Mouse (Mus musculus) liver, postnatal 0 days (tissue): ENCODE results near the gene Spag16. TPM values are rescaled to one million over a fixed set of nuclear protein-coding genes. Genes with fewer than 3 reads are reported as not detected.

Experiments used
- ATAC-seq: fragments of 200-750 bp; cut with Nextera tagmentation; 2 replicates; pipeline ENCODE4 v1.8.0; 2017; ENCODE audit warnings: mild to moderate bottlenecking, moderate library complexity
- DNase-seq: peaks from one replicate; pipeline ENCODE4 v3.0.0-alpha.2; 2016
- H3K27ac ChIP-seq: fragments of 300-500 bp; sonication (generic); 2 replicates; pipeline ENCODE4 v1.5.1; 2014; ENCODE audit warnings: antibody characterized with exemption, moderate library complexity, mild to moderate bottlenecking, low read depth
- H3K27me3 ChIP-seq: fragments of 300-500 bp; sonication (generic); 2 replicates; pipeline ENCODE4 v1.6.1; 2014; ENCODE audit warnings: low read length, control low read depth, mixed read lengths; ENCODE audit not compliant: insufficient read depth
- H3K36me3 ChIP-seq: fragments of 300-500 bp; sonication (generic); replicated peaks from 2 replicates; pipeline ENCODE4 v1.6.1; 2014; ENCODE audit warnings: mild to moderate bottlenecking, control low read depth, low read length, moderate library complexity, mixed read lengths; ENCODE audit not compliant: insufficient read depth
- H3K4me1 ChIP-seq: fragments of 300-500 bp; sonication (generic); 2 replicates; pipeline ENCODE4 v1.6.1; 2014; ENCODE audit warnings: antibody characterized with exemption, mild to moderate bottlenecking, control low read depth; ENCODE audit not compliant: insufficient read depth
- H3K4me2 ChIP-seq: fragments of 300-500 bp; sonication (generic); 2 replicates; pipeline ENCODE4 v1.6.1; 2014; ENCODE audit warnings: low read depth, mild to moderate bottlenecking, low read length, moderate library complexity, mixed read lengths
- H3K4me3 ChIP-seq: fragments of 300-500 bp; sonication (generic); 2 replicates; pipeline ENCODE4 v1.5.1; 2014; ENCODE audit warnings: low read depth, low read length
- H3K9ac ChIP-seq: fragments of 300-500 bp; sonication (generic); replicated peaks from 2 replicates; pipeline ENCODE4 v1.6.1; 2014; ENCODE audit warnings: mild to moderate bottlenecking, moderate library complexity
- H3K9me3 ChIP-seq: fragments of 300-500 bp; sonication (generic); 2 replicates; pipeline ENCODE4 v1.6.1; 2016; ENCODE audit warnings: mild to moderate bottlenecking, control low read depth, low read length, mixed read lengths
- CTCF ChIP-seq: sonication (generic); IDR thresholded peaks from 2 replicates; pipeline ENCODE4 v1.5.1; 2016; ENCODE audit warnings: antibody characterized with exemption, low read depth
- EP300 ChIP-seq: IDR thresholded peaks from 2 replicates; pipeline ENCODE4 v1.6.1; 2016; ENCODE audit warnings: antibody characterized with exemption, low read depth, mild to moderate bottlenecking
- WGBS: fragments of 180-500 bp; shearing (Covaris S2); extraction: QIAGEN DNeasy Blood & Tissue Kit; methylation state at CpG from one replicate; pipeline ENCODE4 v1.1.7; 2014; ENCODE audit not compliant: insufficient replicate concordance; 5-methylcytosine and 5-hydroxymethylcytosine counted together
- polyA plus RNA-seq: library from polyadenylated mRNA; unstranded; fragments of >200 nt; fragmentation: Nextera tagmentation; extraction: Ambion mirVana; gene quantifications from 2 replicates; pipeline ENCODE4 v1.2.1, GENCODE M21; 2015

The Spag16 gene
- polyA plus RNA-seq, 1 experiment from 2014 or later = not detected

GRCm38 (mm10) chr1:70700270-70700669 is 873.5 kb downstream of the Spag16 start:
- no peak for DNase-seq
- WGBS = 72% methylated on average over 5 of the region's 5 CpGs
- TF ChIP-seq CTCF (no peak), EP300 (no peak)
- Histone ChIP-seq H3K27me3 (no peaks in the 10 kb centered on the region), H3K4me2 (no peak overlapping the region), H3K4me3 (no peak overlapping the region), H3K36me3 (no peaks in the 10 kb centered on the region), H3K4me1 (no peaks in the 10 kb centered on the region), H3K27ac (no peak overlapping the region), H3K9ac (no peak overlapping the region), H3K9me3 (no peaks in the 10 kb centered on the region)
- no peak for ATAC-seq

GRCm38 (mm10) chr1:70703934-70704333 is 877.2 kb downstream of the Spag16 start:
- H3K36me3 ChIP-seq = no peaks in the 10 kb centered on the region
- H3K9ac ChIP-seq = no peak overlapping the region
- no peaks in the 10 kb centered on the region for H3K27me3 ChIP-seq
- H3K4me3 ChIP-seq = no peak overlapping the region
- H3K4me1 ChIP-seq = no peaks in the 10 kb centered on the region
- no peak overlapping the region for H3K4me2 ChIP-seq
- no peak for ATAC-seq
- no peaks in the 10 kb centered on the region for H3K9me3 ChIP-seq
- 64% methylated on average over 3 of the region's 3 CpGs for WGBS
- no peak for TF ChIP-seq EP300
- no peak for TF ChIP-seq CTCF
- no peak for DNase-seq
- no peak overlapping the region for H3K27ac ChIP-seq

GRCm38 (mm10) chr1:70705821-70706220 is 879.1 kb downstream of the Spag16 start:
- WGBS = 62% methylated on average over 3 of the region's 3 CpGs
- H3K4me1 ChIP-seq = no peaks in the 10 kb centered on the region

DNA sequence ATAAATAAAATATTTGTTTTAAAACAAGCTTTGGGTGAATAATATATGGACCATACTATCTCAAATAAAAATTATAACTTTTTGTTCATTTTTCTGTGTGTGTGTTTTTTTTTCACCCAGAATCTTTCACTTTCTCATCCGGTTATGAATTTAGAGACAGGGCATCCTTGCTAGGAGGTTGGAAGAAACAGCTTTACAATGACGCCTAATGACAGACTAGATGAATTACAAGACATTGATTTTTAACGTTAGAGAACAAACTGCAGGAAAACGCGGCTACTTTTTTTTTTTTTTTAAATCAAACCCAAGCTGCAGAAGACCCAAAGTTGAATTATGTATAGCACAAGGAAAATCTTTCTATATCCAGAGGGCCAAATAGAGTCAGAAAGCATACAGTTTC is 898.3 kb downstream of the Spag16 start:
- Histone ChIP-seq H3K9ac (no peak overlapping the region), H3K4me1 (no peaks in the 10 kb centered on the region), H3K4me3 (no peak overlapping the region), H3K27ac (no peak overlapping the region), H3K36me3 (no peaks in the 10 kb centered on the region), H3K27me3 (no peaks in the 10 kb centered on the region), H3K9me3 (no peaks in the 10 kb centered on the region), H3K4me2 (no peak overlapping the region)
- no peak for ATAC-seq
- TF ChIP-seq CTCF (no peak), EP300 (no peak)
- no peak for DNase-seq
- 51% methylated on average over 5 of the region's 5 CpGs for WGBS

More at GRCm38 (mm10) chr1:70705821-70706220, 879.1 kb downstream of the Spag16 start:
- Histone ChIP-seq H3K27me3 (no peaks in the 10 kb centered on the region), H3K27ac (no peak overlapping the region), H3K4me3 (no peak overlapping the region), H3K9ac (no peak overlapping the region), H3K9me3 (no peaks in the 10 kb centered on the region), H3K36me3 (no peaks in the 10 kb centered on the region), H3K4me2 (no peak overlapping the region)
- ATAC-seq = no peak
- DNase-seq = no peak
- no peak for TF ChIP-seq CTCF
- TF ChIP-seq EP300 = no peak

DNA sequence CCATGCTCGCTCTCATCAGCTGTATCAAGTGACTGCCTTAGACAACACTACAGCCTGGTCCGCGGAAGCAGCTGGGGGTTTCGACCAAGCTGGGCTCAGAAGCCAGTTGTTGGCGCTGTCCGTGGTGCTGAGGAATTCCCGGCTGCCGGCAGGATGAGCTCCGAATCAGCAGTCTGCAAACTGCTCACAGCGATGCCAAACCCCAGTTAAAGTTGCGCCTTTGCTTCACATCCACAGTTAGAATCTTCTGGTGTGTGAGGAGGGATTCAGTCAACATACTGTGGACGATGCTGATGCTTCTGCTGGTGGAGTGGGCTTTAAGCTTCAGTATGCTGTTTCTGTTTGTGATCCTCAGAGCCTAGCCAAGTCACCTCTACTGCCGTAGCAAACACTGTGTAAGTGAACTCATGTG is 898.9 kb downstream of the Spag16 start, which contains the start of gene Vwc2l:
Gene Vwc2l, plus strand, starts transcription at position 61 of the 412 bp plus-strand sequence.
- H3K9ac ChIP-seq = no peak within 1 kb of the TSS
- no peak within 1 kb of the TSS for H3K27ac ChIP-seq
- no peaks in the 10 kb centered on the region for H3K27me3 ChIP-seq
- no peaks in the 10 kb centered on the region for H3K36me3 ChIP-seq
- H3K4me1 ChIP-seq = no peaks in the 10 kb centered on the region
- WGBS = 12% methylated on average over 13 of the region's 13 CpGs
- H3K4me3 ChIP-seq = no peak within 1 kb of the TSS
- H3K9me3 ChIP-seq = no peaks in the 10 kb centered on the region
- no peak within 1 kb of the TSS for H3K4me2 ChIP-seq
- DNase-seq (peak; percentile 62), ATAC-seq (no peak)
- TF ChIP-seq EP300 (no peak), CTCF (no peak)

Other genes starting within 250 kb of the Spag16 start
- 0.33 and 0.56 TPM in 2 replicates for gene Ikzf2, start 139.7 kb upstream of the Spag16 start, polyA plus RNA-seq